Mouse (Mus musculus): ENCODE measurements around the gene Ehd1.

GRCm38 (mm10) chr19:6335458-6335827 is 58.9 kb downstream of the Ehd1 start:
- TF ChIP-seq CTCF (IDR thresholded peaks at IDR 0.05; ENCODE audit: borderline replicate concordance, insufficient read depth, low read length) (no peak), POLR2A (IDR thresholded peaks at IDR 0.05; ENCODE audit: low read depth, low read length) (0 out of 2 replicates have a peak, but pooled peaks have one; percentile 31)
